Mouse (Mus musculus) MEL (cell line): Measurements from ENCODE around the gene Adamtsl2.

ENCODE experiments used
- CHD1 ChIP-seq: IDR thresholded peaks from 2 replicates; pipeline ENCODE4 v1.6.1; 2012; ENCODE audit warnings: low read depth, mild to moderate bottlenecking, inconsistent platforms, low read length, improper control_type of control experiment
- CTCF ChIP-seq, 3 experiments: IDR thresholded peaks in 2 of 3; conservative IDR thresholded peaks in 1 of 3; 2 replicates each; pipeline ENCODE4 v1.5.1; 2011 to 2012; ENCODE audit warnings: low read length in 3 of 3, low read depth in 2 of 3, mild to moderate bottlenecking in 2 of 3, improper control_type of control experiment in 1 of 3, inconsistent platforms in 1 of 3, mixed read lengths in 1 of 3, moderate library complexity in 1 of 3; ENCODE audit not compliant: control insufficient read depth in 1 of 3, insufficient read depth in 1 of 3, poor library complexity in 1 of 3, severe bottlenecking in 1 of 3
- ELF1 ChIP-seq: IDR thresholded peaks from 2 replicates; pipeline ENCODE4 v1.6.1; 2014; ENCODE audit warnings: low read depth, mild to moderate bottlenecking, inconsistent platforms, low read length, improper control_type of control experiment, moderate library complexity
- ETS1 ChIP-seq: IDR thresholded peaks from 2 replicates; pipeline ENCODE4 v1.6.1; 2012; ENCODE audit warnings: low read depth, mild to moderate bottlenecking, inconsistent platforms, low read length, improper control_type of control experiment, moderate library complexity
- GABPA ChIP-seq: IDR thresholded peaks from 2 replicates; pipeline ENCODE4 v1.6.1; 2012; ENCODE audit warnings: low read depth, mild to moderate bottlenecking, inconsistent platforms, low read length, improper control_type of control experiment, moderate library complexity
- GATA1 ChIP-seq: IDR thresholded peaks from 2 replicates; pipeline ENCODE4 v1.6.1; 2011; ENCODE audit warnings: low read depth, low read length, improper control_type of control experiment
- MAX ChIP-seq: IDR thresholded peaks from 2 replicates; pipeline ENCODE4 v1.6.1; 2011; ENCODE audit warnings: low read length, improper control_type of control experiment
- MEF2A ChIP-seq: IDR thresholded peaks from 2 replicates; pipeline ENCODE4 v1.6.1; 2014; ENCODE audit warnings: low read depth, mild to moderate bottlenecking, inconsistent platforms, low read length, improper control_type of control experiment; ENCODE audit not compliant: poor library complexity, insufficient replicate concordance, severe bottlenecking; ENCODE audit errors: extremely low read depth
- MXI1 ChIP-seq: IDR thresholded peaks from 2 replicates; pipeline ENCODE4 v1.6.1; 2011; ENCODE audit warnings: mild to moderate bottlenecking, low read depth, low read length, improper control_type of control experiment
- MYC ChIP-seq: IDR thresholded peaks from 2 replicates; pipeline ENCODE4 v1.6.1; 2011; ENCODE audit warnings: low read depth, mild to moderate bottlenecking, low read length, improper control_type of control experiment, moderate library complexity
- NRF1 ChIP-seq: IDR thresholded peaks from 2 replicates; pipeline ENCODE4 v1.6.1; 2014; ENCODE audit warnings: low read depth, mild to moderate bottlenecking, inconsistent platforms, low read length, improper control_type of control experiment, moderate library complexity; ENCODE audit not compliant: poor library complexity, insufficient read depth, severe bottlenecking
- POLR2A ChIP-seq, 2 experiments: IDR thresholded peaks; 2 replicates each; pipeline ENCODE4 v1.6.1; 2011 to 2012; ENCODE audit warnings: low read length in 2 of 2, mild to moderate bottlenecking in 2 of 2, control low read depth in 1 of 2, improper control_type of control experiment in 1 of 2, low read depth in 1 of 2, moderate library complexity in 1 of 2; ENCODE audit not compliant: control insufficient read depth in 1 of 2, insufficient read depth in 1 of 2, poor library complexity in 1 of 2
- TBP ChIP-seq: IDR thresholded peaks from 2 replicates; pipeline ENCODE4 v1.8.0; 2011; ENCODE audit warnings: low read depth, low read length, improper control_type of control experiment
- USF1 ChIP-seq: IDR thresholded peaks from 2 replicates; pipeline ENCODE4 v1.6.1; 2014; ENCODE audit warnings: low read depth, mild to moderate bottlenecking, inconsistent platforms, low read length, improper control_type of control experiment, moderate library complexity

GRCm38 (mm10) chr2:27083761-27084475 is 4.7 kb downstream of the Adamtsl2 start:
- no peak for TF ChIP-seq MXI1
- TF ChIP-seq USF1 = no peak
- no peak for TF ChIP-seq CTCF (IDR thresholded peaks at IDR 0.05 in 2 of 3, conservative IDR thresholded peaks at IDR 0.05 in 1 of 3; ENCODE audit: control insufficient read depth in 1 of 3, insufficient read depth in 1 of 3, low read depth in 2 of 3, low read length in 3 of 3, poor library complexity in 1 of 3, severe bottlenecking in 1 of 3)
- TF ChIP-seq MYC = no peak
- TF ChIP-seq POLR2A (IDR thresholded peaks at IDR 0.05; ENCODE audit: control insufficient read depth in 1 of 2, insufficient read depth in 1 of 2, low read depth in 1 of 2, low read length in 2 of 2, poor library complexity in 1 of 2) = no peak
- no peak for TF ChIP-seq ELF1
- TF ChIP-seq TBP = no peak
- no peak for TF ChIP-seq GATA1
- TF ChIP-seq MEF2A = no peak
- TF ChIP-seq MAX = no peak
- TF ChIP-seq GABPA = no peak
- TF ChIP-seq CHD1 = no peak
- no peak for TF ChIP-seq NRF1
- no peak for TF ChIP-seq ETS1
